In the genomic region with DNA sequence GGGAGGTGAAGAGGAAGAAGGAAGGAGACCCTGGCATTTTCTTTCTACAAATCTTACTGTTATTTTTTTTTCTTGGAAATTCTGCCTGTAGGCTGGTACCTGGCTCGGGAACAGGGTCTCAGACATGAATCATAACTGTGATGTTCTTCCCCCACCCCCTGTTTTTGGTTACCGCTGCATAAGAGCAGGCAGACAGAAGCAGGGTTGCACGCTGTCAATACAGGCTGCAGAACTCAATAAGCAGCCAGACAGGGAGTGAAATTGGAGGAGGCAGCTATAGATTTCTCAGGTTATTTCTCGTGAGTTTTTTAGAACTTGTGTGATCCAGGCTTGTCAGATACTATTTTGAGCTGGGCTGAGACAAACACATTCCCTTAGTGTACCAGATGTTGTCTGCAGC, we compare ENCODE assay signal across 21 mouse cellular contexts.
DNase-seq lines count a peak whose midpoint lies in the region; ATAC-seq and TF ChIP-seq lines count a peak whose summit lies in the region.
"Had no signal": no experiment of that assay in that cellular context is flagged by ENCODE, and none has a peak within 500 bp of the region (broad histone marks: within the 10 kb centered on the region; RNA-seq: fewer than 3 reads in every experiment).

No protein-coding gene starts in this region.

- no peaks in the 10 kb centered on the region for H3K36me3 ChIP-seq in heart, postnatal 0 days (replicated peaks; ENCODE audit: control insufficient read depth, insufficient read depth, low read length)
- H3K36me3 ChIP-seq in intestine, embryonic 15.5 days, result no peaks in the 10 kb centered on the region
- H3K36me3 ChIP-seq: embryonic facial prominence, embryonic 10.5 days; G1E; limb, embryonic 13.5 days; midbrain, embryonic 13.5 days; neural tube, embryonic 15.5 days had no signal

- no peak for TF ChIP-seq EP300 in heart, postnatal 0 days (IDR thresholded peaks at IDR 0.05; ENCODE audit: low read depth)

- intact Hi-C loops in left cerebral cortex, postnatal 10 days (cut with DNase I), result no loop called here
- intact Hi-C loops in left cerebral cortex, adult 2 months (cut with DNase I), result loop anchor here (5.0 kb wide), 1 partner anchor 242 kb away; no protein-coding TSS in a partner anchor

- WGBS in heart, postnatal 0 days, result 44% methylated on average over 4 of the region's 4 CpGs
- 55% methylated on average over 4 of the region's 4 CpGs for WGBS in intestine, embryonic 15.5 days

- H3K9me3 ChIP-seq in heart, postnatal 0 days (replicated peaks; ENCODE audit: control insufficient read depth, low read length), result no peaks in the 10 kb centered on the region
- H3K9me3 ChIP-seq in intestine, embryonic 15.5 days, result no peaks in the 10 kb centered on the region
- H3K9me3 ChIP-seq: embryonic facial prominence, embryonic 10.5 days; G1E; limb, embryonic 13.5 days; midbrain, embryonic 13.5 days; neural tube, embryonic 15.5 days had no signal

- no peak overlapping the region for H3K27ac ChIP-seq in heart, postnatal 0 days (ENCODE audit: low read depth)
- peak overlapping the region; percentile 92 for H3K27ac ChIP-seq in left cerebral cortex, adult 2 months
- no peak overlapping the region for H3K27ac ChIP-seq in intestine, embryonic 15.5 days
- H3K27ac ChIP-seq: embryonic facial prominence, embryonic 10.5 days; limb, embryonic 13.5 days; liver, embryonic 14.5 days; midbrain, embryonic 13.5 days; neural tube, embryonic 15.5 days had no signal

- TF ChIP-seq CTCF in heart, postnatal 0 days (IDR thresholded peaks at IDR 0.05; ENCODE audit: low read depth), result no peak
- TF ChIP-seq CTCF in left cerebral cortex, adult 2 months (IDR thresholded peaks at IDR 0.05), result no peak

- no peak for DNase-seq in heart, postnatal 0 days (ENCODE audit: low spot score)
- no peak for DNase-seq in heart, postnatal 4 days
- DNase-seq in left cerebral cortex, adult 18-20 months (ENCODE audit: low spot score in 2 of 2), result peak; percentile 29 to 46
- DNase-seq in left cerebral cortex, postnatal 10 days (ENCODE audit: extremely low spot score in 1 of 2, low spot score in 2 of 2), result no peak
- DNase-seq in left cerebral cortex, adult 2 months (ENCODE audit: extremely low spot score in 1 of 2, low spot score in 2 of 2), result peak in 1 of 2 experiments; percentile 33
- no peak for DNase-seq in testis, postnatal 14 days (ENCODE audit: low spot score)
- DNase-seq: cerebellum, adult 11 months; cerebellum, postnatal 25 days; heart, adult 18-20 months; kidney, adult 18-20 months; kidney, postnatal 10 days; spleen, adult 18-20 months had no signal

- no peak for ATAC-seq in heart, postnatal 0 days (ENCODE audit: insufficient read depth, low read depth)
- no peak for ATAC-seq in intestine, embryonic 15.5 days
- ATAC-seq: forebrain, embryonic 14.5 days; hindbrain, embryonic 16.5 days; midbrain, embryonic 13.5 days had no signal

- no peak overlapping the region for H3K4me3 ChIP-seq in heart, postnatal 0 days (ENCODE audit: low read depth, low read length)
- H3K4me3 ChIP-seq in left cerebral cortex, adult 2 months, result peak overlapping the region; percentile 41
- H3K4me3 ChIP-seq in intestine, embryonic 15.5 days (replicated peaks), result no peak overlapping the region
- H3K4me3 ChIP-seq: embryonic facial prominence, embryonic 10.5 days; limb, embryonic 13.5 days; midbrain, embryonic 13.5 days; neural tube, embryonic 15.5 days had no signal

- no peaks in the 10 kb centered on the region for H3K27me3 ChIP-seq in heart, postnatal 0 days (ENCODE audit: control insufficient read depth, insufficient read depth, low read length)
- no peaks in the 10 kb centered on the region for H3K27me3 ChIP-seq in intestine, embryonic 15.5 days (replicated peaks)
- H3K27me3 ChIP-seq: limb, embryonic 13.5 days; midbrain, embryonic 13.5 days; neural tube, embryonic 15.5 days had no signal

- H3K9ac ChIP-seq in heart, postnatal 0 days (replicated peaks; ENCODE audit: low read depth, low read length), result no peak overlapping the region
- no peak overlapping the region for H3K9ac ChIP-seq in intestine, embryonic 15.5 days
- H3K9ac ChIP-seq: limb, embryonic 13.5 days; liver, embryonic 14.5 days; midbrain, embryonic 13.5 days; neural tube, embryonic 15.5 days had no signal

- H3K4me2 ChIP-seq in heart, postnatal 0 days (ENCODE audit: low read depth, low read length), result 0 out of 2 replicates have a peak overlapping the region, but pooled peaks have one; percentile 30
- no peak overlapping the region for H3K4me2 ChIP-seq in intestine, embryonic 15.5 days (replicated peaks)
- H3K4me2 ChIP-seq: limb, embryonic 13.5 days; midbrain, embryonic 13.5 days; neural tube, embryonic 15.5 days had no signal

- no peaks in the 10 kb centered on the region for H3K4me1 ChIP-seq in heart, postnatal 0 days (ENCODE audit: control insufficient read depth, insufficient read depth)
- H3K4me1 ChIP-seq in intestine, embryonic 15.5 days (replicated peaks), result no peaks in the 10 kb centered on the region
- H3K4me1 ChIP-seq: embryonic facial prominence, embryonic 10.5 days; limb, embryonic 13.5 days; midbrain, embryonic 13.5 days; neural tube, embryonic 15.5 days had no signal

Comparison
In these comparisons a context has a peak if more than half of its experiments do, and no peak if none do; other contexts are left out.
1. DNase-seq: peak in left cerebral cortex, adult 18-20 months (2 of 2); none in heart, postnatal 0 days (single experiment), heart, postnatal 4 days (single experiment), left cerebral cortex, postnatal 10 days (0 of 2) and testis, postnatal 14 days (single experiment).